Mouse (Mus musculus) liver, postnatal 0 days (tissue): ENCODE data around the gene Paox.

Experiments used
- CTCF ChIP-seq: sonication (generic); IDR thresholded peaks from 2 replicates; pipeline ENCODE4 v1.5.1; 2016; ENCODE audit warnings: antibody characterized with exemption, low read depth
- EP300 ChIP-seq: IDR thresholded peaks from 2 replicates; pipeline ENCODE4 v1.6.1; 2016; ENCODE audit warnings: antibody characterized with exemption, low read depth, mild to moderate bottlenecking

DNA sequence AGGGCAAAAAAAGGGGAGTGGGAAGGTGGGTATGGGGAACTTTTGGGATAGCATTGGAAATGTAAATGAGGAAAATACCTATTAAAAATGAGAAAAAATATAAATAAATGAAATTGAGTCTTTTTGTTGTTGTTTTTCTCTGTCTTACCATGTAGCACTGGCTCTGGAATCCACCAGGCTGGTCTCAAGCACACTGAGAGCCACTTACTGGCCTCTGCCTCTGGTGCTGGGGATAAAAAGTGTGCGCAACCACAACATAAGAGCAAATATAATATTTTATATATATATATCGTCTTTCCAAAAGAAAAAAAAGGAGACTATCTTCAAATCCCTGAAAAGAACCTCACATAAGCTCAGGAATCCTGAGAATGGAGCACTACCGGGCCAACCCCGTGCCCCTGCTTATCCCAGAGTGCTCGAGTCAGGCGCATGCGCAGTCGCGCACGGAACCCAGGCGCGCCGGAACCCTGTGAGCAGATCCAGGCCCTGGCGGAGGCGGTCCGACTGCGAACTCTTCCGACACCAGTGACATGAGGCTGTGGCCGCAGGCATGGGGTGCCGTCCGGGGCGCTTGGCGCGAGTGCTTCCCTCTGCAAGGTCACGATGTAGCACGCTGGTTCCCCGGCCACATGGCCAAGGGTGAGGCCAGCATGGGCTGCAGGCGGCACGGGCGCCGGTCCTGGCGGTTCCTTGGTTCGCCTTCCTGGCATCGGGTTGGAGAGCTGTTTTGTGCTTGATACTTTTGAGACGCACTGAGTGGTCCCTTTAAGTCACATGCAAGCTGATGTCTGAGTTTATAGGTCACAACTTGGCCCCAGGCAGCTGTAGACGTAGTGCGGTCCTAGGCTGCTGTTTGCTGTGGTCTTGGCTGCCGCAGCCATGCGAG lies 21.8 kb downstream of the Paox start, which contains the start of gene Mtg1:
- TF ChIP-seq CTCF (no peak), EP300 (no peak)
